Mouse (Mus musculus) midbrain, postnatal 0 days (tissue): ENCODE measurements at regions not wholly inside any gene's neighbourhood (a gene's known extent, or its start where the extent isn't known, plus 50 kb on each side); places are given as distances from the start of the nearest gene placed in this dataset.

ENCODE experiments used
- ATAC-seq: fragments of 200-750 bp; cut with Nextera tagmentation; 2 replicates; pipeline ENCODE4 v1.8.0; 2017; ENCODE audit warnings: moderate number of reproducible peaks, mild to moderate bottlenecking, moderate TSS enrichment, moderate library complexity; ENCODE audit not compliant: low FRiP score
- DNase-seq: peaks from one replicate; pipeline ENCODE4 v3.0.0-alpha.2; 2015; ENCODE audit warnings: low spot score
- H3K27ac ChIP-seq: fragments of 300-500 bp; sonication (generic); 2 replicates; pipeline ENCODE4 v1.5.1; 2014; ENCODE audit warnings: low read depth, mild to moderate bottlenecking, low read length, mixed read lengths
- H3K27me3 ChIP-seq: fragments of 300-500 bp; sonication (generic); 2 replicates; pipeline ENCODE4 v1.6.1; 2014; ENCODE audit warnings: low read length, control low read depth, mixed read lengths; ENCODE audit not compliant: insufficient read depth
- H3K36me3 ChIP-seq: fragments of 300-500 bp; sonication (generic); 2 replicates; pipeline ENCODE4 v1.6.1; 2014; ENCODE audit warnings: low read length, control low read depth, mixed read lengths; ENCODE audit not compliant: insufficient read depth
- H3K4me1 ChIP-seq: fragments of 300-500 bp; sonication (generic); 2 replicates; pipeline ENCODE4 v1.6.1; 2014; ENCODE audit warnings: mild to moderate bottlenecking, control low read depth, antibody characterized with exemption, low read length, mixed read lengths; ENCODE audit not compliant: insufficient read depth
- H3K4me2 ChIP-seq: fragments of 300-500 bp; sonication (generic); 2 replicates; pipeline ENCODE4 v1.6.1; 2014; ENCODE audit warnings: low read depth, mild to moderate bottlenecking, low read length, mixed read lengths; ENCODE audit not compliant: poor library complexity, severe bottlenecking
- H3K4me3 ChIP-seq: fragments of 300-500 bp; sonication (generic); 2 replicates; pipeline ENCODE4 v1.5.1; 2014; ENCODE audit warnings: low read depth, mild to moderate bottlenecking, low read length, moderate library complexity
- H3K9ac ChIP-seq: fragments of 300-500 bp; sonication (generic); replicated peaks from 2 replicates; pipeline ENCODE4 v1.6.1; 2014; ENCODE audit warnings: mild to moderate bottlenecking, low read length, moderate library complexity, mixed read lengths; ENCODE audit not compliant: poor library complexity, severe bottlenecking
- H3K9me3 ChIP-seq: fragments of 300-500 bp; sonication (generic); 2 replicates; pipeline ENCODE4 v1.6.1; 2016; ENCODE audit warnings: low read length, control low read depth
- CTCF ChIP-seq: IDR thresholded peaks from 2 replicates; pipeline ENCODE4 v1.5.1; 2016; ENCODE audit warnings: antibody characterized with exemption, mild to moderate bottlenecking
- WGBS: fragments of 180-500 bp; shearing (Covaris S2); extraction: QIAGEN DNeasy Blood & Tissue Kit; methylation state at CpG from one replicate; pipeline ENCODE4 v1.1.7; 2014; 5-methylcytosine and 5-hydroxymethylcytosine counted together

- ATAC-seq (no peak), DNase-seq (no peak)
- Histone ChIP-seq H3K9ac (no peak overlapping the region), H3K36me3 (no peaks in the 10 kb centered on the region), H3K4me2 (no peak overlapping the region), H3K27me3 (no peaks in the 10 kb centered on the region), H3K4me3 (no peak overlapping the region), H3K9me3 (no peaks in the 10 kb centered on the region), H3K4me1 (no peaks in the 10 kb centered on the region), H3K27ac (no peak overlapping the region)
- 79% methylated on average over 2 of the region's 2 CpGs for WGBS
- TF ChIP-seq CTCF: no peak
Measured at GRCm38 (mm10) chr17:54368611-54369010, 69.8 kb upstream of the Slc5a7 start.

DNA sequence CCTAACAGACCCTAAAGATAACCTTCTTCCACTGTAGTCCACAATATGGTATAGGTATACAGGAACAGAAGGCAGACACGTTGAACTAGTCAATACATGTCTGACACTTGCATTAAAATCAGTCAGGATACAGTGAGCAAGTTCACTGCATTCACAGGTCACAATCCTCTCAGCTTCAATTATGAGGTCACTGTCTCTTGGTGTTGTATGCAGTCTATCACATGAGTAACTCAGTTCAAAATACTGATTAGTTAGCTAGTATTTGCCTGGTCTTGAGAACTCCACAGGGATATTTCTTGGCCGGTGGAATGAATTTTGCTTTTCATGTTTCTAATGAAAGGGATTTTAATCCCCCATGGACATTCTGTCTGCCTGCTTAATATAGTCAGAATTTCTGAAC, 69.1 kb upstream of the Slc5a7 start:
- ATAC-seq (peak; percentile 58; the same call in 1 of the 2 replicates), DNase-seq (peak; percentile 8)
- Histone ChIP-seq H3K36me3 (no peaks in the 10 kb centered on the region), H3K27me3 (no peaks in the 10 kb centered on the region), H3K4me3 (no peak overlapping the region), H3K9me3 (no peaks in the 10 kb centered on the region), H3K4me1 (no peaks in the 10 kb centered on the region), H3K27ac (no peak overlapping the region), H3K4me2 (no peak overlapping the region), H3K9ac (no peak overlapping the region)
- WGBS: 29% methylated on average over 2 of the region's 2 CpGs
- no peak for TF ChIP-seq CTCF

DNA sequence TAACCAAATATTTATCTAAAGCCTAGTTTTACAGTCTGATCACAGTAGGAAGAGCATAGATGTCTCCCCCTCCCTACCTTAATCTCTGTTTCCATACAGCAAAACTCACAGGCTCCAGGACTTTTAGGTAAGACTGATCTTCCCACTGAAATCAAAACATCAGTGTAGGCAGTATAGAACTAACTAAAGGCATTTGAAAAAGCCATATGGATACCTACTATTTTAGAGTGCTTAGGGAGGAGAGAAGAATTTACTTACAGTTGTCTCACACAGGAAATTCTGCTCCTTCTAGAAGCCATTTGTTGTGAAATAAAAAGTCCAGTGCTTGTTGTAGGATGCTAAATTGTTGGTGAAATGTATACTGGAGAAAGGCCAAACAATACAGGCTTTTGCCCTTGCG, 64.2 kb upstream of the Slc5a7 start:
- DNase-seq (no peak), ATAC-seq (no peak)
- no peak for TF ChIP-seq CTCF
- Histone ChIP-seq H3K9ac (no peak overlapping the region), H3K27me3 (no peaks in the 10 kb centered on the region), H3K36me3 (no peaks in the 10 kb centered on the region), H3K27ac (no peak overlapping the region), H3K9me3 (no peaks in the 10 kb centered on the region), H3K4me2 (no peak overlapping the region), H3K4me1 (no peaks in the 10 kb centered on the region), H3K4me3 (no peak overlapping the region)
- 82% methylated on average over 1 of the region's 1 CpGs for WGBS

GRCm38 (mm10) chr17:54353063-54353462, 54.2 kb upstream of the Slc5a7 start:
- Histone ChIP-seq H3K27me3 (no peaks in the 10 kb centered on the region), H3K4me1 (no peaks in the 10 kb centered on the region), H3K9me3 (no peaks in the 10 kb centered on the region), H3K4me3 (no peak overlapping the region), H3K9ac (no peak overlapping the region), H3K27ac (no peak overlapping the region), H3K36me3 (no peaks in the 10 kb centered on the region), H3K4me2 (no peak overlapping the region)
- TF ChIP-seq CTCF: no peak
- no peak for DNase-seq
- WGBS: 65% methylated on average over 2 of the region's 2 CpGs
- no peak for ATAC-seq

DNA sequence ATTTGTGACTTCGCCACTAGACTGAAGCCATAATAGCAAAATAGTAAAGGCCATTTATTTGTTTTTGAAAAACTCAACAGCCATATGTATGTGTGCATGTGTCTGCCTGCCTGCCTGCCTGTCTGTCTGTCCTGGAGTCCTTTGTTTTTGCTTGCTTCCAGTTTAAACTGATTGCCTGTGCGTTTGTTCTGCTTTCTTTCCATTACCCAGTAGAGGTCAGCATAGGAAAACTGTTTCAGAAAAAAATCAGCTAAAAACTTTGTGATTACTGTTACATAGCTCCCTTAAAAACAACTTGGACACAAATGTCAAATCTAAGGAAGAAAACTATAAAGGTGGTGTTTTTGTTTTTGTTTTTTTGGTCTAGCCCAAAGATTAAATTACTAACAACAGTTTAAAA, 52.0 kb upstream of the Slc5a7 start:
- no peaks in the 10 kb centered on the region for H3K4me1 ChIP-seq
- H3K36me3 ChIP-seq: no peaks in the 10 kb centered on the region
- H3K9ac ChIP-seq: no peak overlapping the region
- ATAC-seq (peak; percentile 38; the same call in 1 of the 2 replicates), DNase-seq (peak; percentile 55)
- no peak overlapping the region for H3K27ac ChIP-seq
- H3K4me2 ChIP-seq: no peak overlapping the region
- no peaks in the 10 kb centered on the region for H3K27me3 ChIP-seq
- peak; percentile 81 for TF ChIP-seq CTCF
- 48% methylated on average over 2 of the region's 2 CpGs for WGBS
- H3K4me3 ChIP-seq: no peak overlapping the region
- no peaks in the 10 kb centered on the region for H3K9me3 ChIP-seq
